Mouse (Mus musculus) spleen, adult 2 months (tissue): ENCODE results near the gene Pip5kl1.

Source experiments
- CTCF ChIP-seq: fragments of 200-500 bp; IDR thresholded peaks from 2 replicates; pipeline ENCODE4 v1.5.1; 2011; ENCODE audit warnings: mild to moderate bottlenecking, inconsistent platforms; ENCODE audit not compliant: insufficient read depth, insufficient read length, insufficient replicate concordance; ENCODE audit errors: extremely low read depth
- POLR2A ChIP-seq: fragments of 200-500 bp; IDR thresholded peaks from 2 replicates; pipeline ENCODE4 v1.6.1; 2011; ENCODE audit warnings: low read depth, low read length, inconsistent platforms

DNA sequence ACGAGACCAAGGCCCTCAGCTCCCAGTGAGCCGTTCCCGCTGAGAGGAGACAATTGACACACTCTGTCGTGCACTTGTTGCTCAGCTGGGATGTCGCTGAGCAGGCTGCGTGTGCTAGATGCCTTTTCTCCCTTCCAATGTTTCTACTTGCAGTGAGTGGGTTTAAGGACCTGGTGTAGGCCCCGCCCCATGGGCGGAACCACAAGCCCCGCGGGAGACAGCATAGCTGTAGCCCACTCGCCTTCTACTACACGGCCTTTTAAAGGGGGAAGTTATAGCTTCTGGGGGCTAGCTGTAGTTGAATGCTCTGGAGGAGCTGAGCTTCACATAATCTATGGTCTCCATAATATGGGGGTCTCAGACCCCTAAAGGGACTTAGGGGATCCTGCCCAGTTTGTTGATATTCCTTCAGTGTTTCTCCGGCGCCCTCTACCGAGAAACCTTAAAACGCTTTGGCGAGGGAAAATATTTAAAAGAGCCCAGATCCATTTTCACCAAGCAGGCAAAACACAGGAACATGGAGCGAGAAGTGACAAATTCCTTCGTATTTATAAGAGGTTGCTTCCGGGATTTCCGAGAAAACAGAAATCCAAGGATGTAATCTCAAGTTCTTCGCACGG, 36.1 kb downstream of the Pip5kl1 start:
- TF ChIP-seq CTCF: no peak
- no peak for TF ChIP-seq POLR2A
